Comparison of ENCODE assay signal across 8 mouse cellular contexts in the genomic region with DNA sequence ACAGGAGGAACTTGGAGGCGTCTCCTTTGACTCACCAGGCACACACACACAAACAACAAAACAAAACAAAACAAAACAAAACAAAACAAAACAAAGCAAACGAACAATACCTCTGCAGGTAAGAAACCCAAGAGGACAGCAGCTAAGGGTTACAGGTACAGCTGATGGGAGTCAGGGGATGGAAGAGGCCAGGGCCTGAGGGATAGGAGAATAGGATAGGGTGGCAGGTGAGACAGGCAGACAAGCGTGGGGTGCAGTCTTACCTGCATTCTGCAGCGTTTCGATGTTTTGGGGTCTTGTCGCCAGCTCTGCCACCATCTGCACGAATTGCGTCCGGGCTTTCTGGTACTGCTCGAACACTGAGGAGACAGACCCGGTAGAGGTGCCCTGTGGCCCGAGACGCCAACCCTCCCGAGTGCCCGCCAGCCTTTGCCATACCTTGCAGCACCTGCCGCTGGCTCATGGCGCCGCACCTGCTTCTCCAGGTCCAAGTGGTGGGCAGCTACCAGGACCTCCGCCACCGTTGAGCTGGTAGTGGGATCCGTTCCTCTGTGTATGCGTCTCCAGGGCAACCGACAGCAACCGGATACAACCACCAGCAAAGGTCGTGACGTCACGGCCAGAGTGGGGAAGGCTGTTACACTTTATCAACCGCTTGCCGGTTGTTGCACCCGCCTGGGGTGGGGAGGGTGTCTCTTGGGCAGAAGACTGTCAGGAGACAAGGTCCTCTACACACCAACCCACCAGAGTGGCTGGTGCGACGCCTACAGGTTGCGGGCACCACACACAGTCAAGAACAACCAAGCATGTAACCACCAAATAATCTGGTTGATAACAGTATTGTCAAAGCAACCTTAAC. TPM values are rescaled to one million over a fixed set of nuclear protein-coding genes. Genes with fewer than 3 reads are reported as not detected.
DNase-seq lines count a peak whose midpoint lies in the region; ATAC-seq and TF ChIP-seq lines count a peak whose summit lies in the region.

A gene (minus strand): TSS at position 700 of the 859 bp plus-strand sequence.

- H3K4me3 ChIP-seq in E14TG2a.4 (replicated peaks; ENCODE audit: low read length) = peak within 1 kb of the TSS; percentile 82
- peak within 1 kb of the TSS; percentile 50 for H3K4me3 ChIP-seq in forebrain, embryonic 14.5 days (ENCODE audit: low read depth, low read length)
- H3K4me3 ChIP-seq in hindbrain, postnatal 0 days (ENCODE audit: low read length) = peak within 1 kb of the TSS; percentile 62

- 5% methylated on average over 33 of the region's 33 CpGs for WGBS in forebrain, embryonic 14.5 days
- 6% methylated on average over 33 of the region's 33 CpGs for WGBS in hindbrain, postnatal 0 days

- peaks cover 8% of the 10 kb centered on the region for H3K9me3 ChIP-seq in E14TG2a.4 (ENCODE audit: low read length)
- no peaks in the 10 kb centered on the region for H3K9me3 ChIP-seq in forebrain, embryonic 14.5 days (replicated peaks; ENCODE audit: control insufficient read depth, low read length)
- no peaks in the 10 kb centered on the region for H3K9me3 ChIP-seq in hindbrain, postnatal 0 days (ENCODE audit: low read length)

- peak within 1 kb of the TSS; percentile 61 for H3K9ac ChIP-seq in forebrain, embryonic 14.5 days (ENCODE audit: low read length)
- H3K9ac ChIP-seq in hindbrain, postnatal 0 days (replicated peaks; ENCODE audit: low read length) = peak within 1 kb of the TSS; percentile 40

- no peaks in the 10 kb centered on the region for H3K27me3 ChIP-seq in E14TG2a.4 (ENCODE audit: insufficient read depth, low read length)
- H3K27me3 ChIP-seq in forebrain, embryonic 14.5 days (replicated peaks; ENCODE audit: control insufficient read depth, insufficient read depth, low read length) = no peaks in the 10 kb centered on the region
- no peaks in the 10 kb centered on the region for H3K27me3 ChIP-seq in hindbrain, postnatal 0 days (ENCODE audit: insufficient read depth, low read length)

- peak; percentile 38 for TF ChIP-seq CTCF in E14TG2a.4 (conservative IDR thresholded peaks at IDR 0.05; ENCODE audit: low read length)
- peak; percentile 54 for TF ChIP-seq CTCF in hindbrain, postnatal 0 days (IDR thresholded peaks at IDR 0.05; ENCODE audit: low read depth)

- peaks cover 38% of the 10 kb centered on the region for H3K4me1 ChIP-seq in E14TG2a.4 (replicated peaks; ENCODE audit: low read depth, low read length)
- no peaks in the 10 kb centered on the region for H3K4me1 ChIP-seq in forebrain, embryonic 14.5 days (ENCODE audit: control insufficient read depth, insufficient read depth, low read length)
- H3K4me1 ChIP-seq in hindbrain, postnatal 0 days (ENCODE audit: insufficient read depth, low read length) = no peaks in the 10 kb centered on the region

- no peak within 1 kb of the TSS for H3K27ac ChIP-seq in forebrain, embryonic 14.5 days (ENCODE audit: low read depth, low read length)
- peak within 1 kb of the TSS; percentile 48; the same call in 1 of the 2 replicates for H3K27ac ChIP-seq in hindbrain, postnatal 0 days

- peak; percentile 97 for ATAC-seq in forebrain, embryonic 14.5 days
- peak; percentile 97 for ATAC-seq in hindbrain, postnatal 0 days

- peak; percentile 48 to 52 for DNase-seq in adrenal gland, postnatal 36 days
- peak; percentile 89 for DNase-seq in forebrain, embryonic 14.5 days (ENCODE audit: low spot score)
- DNase-seq in hindbrain, postnatal 0 days (ENCODE audit: low spot score) = peak; percentile 88
- peak; percentile 13 for DNase-seq in left cerebral cortex, adult 11 months (ENCODE audit: low spot score)
- DNase-seq in lung, postnatal 25 days (ENCODE audit: low spot score) = peak; percentile 46
- DNase-seq in retina, embryonic 14.5 days (ENCODE audit: low spot score) = peak; percentile 78
- peak; percentile 77 for DNase-seq in thymus, postnatal 25 days

- H3K4me2 ChIP-seq in forebrain, embryonic 14.5 days (ENCODE audit: low read length) = peak within 1 kb of the TSS; percentile 83
- peak within 1 kb of the TSS; percentile 73 for H3K4me2 ChIP-seq in hindbrain, postnatal 0 days (ENCODE audit: low read depth, low read length)

- H3K36me3 ChIP-seq in E14TG2a.4 (ENCODE audit: insufficient read depth, low read length) = no peaks in the 10 kb centered on the region
- H3K36me3 ChIP-seq in forebrain, embryonic 14.5 days (ENCODE audit: control insufficient read depth, insufficient read depth, low read length) = no peaks in the 10 kb centered on the region
- no peaks in the 10 kb centered on the region for H3K36me3 ChIP-seq in hindbrain, postnatal 0 days (ENCODE audit: insufficient read depth, low read length)

RNA-seq across cellular contexts. Expression of the gene that starts here (rescaled TPM):
- total RNA-seq in adrenal gland, postnatal 36 days (2021) = under 1 TPM; 0.10 to 0.30 TPM
- polyA plus RNA-seq in forebrain, embryonic 14.5 days (2014; fragmentation: Nextera tagmentation; extraction: Ambion mirVana) = 10.8 and 12.7 TPM in 2 replicates
- 19.0 and 20.7 TPM in 2 replicates for total RNA-seq in hindbrain, postnatal 0 days (2014; rRNA removed)
- polyA plus RNA-seq in hindbrain, postnatal 0 days (2015; fragmentation: Nextera tagmentation; extraction: Ambion mirVana) = 17.4 and 18.6 TPM in 2 replicates

Comparison
In these comparisons a context has a peak if more than half of its experiments do, and no peak if none do; other contexts are left out.
1. RNA of the gene that starts here (total RNA-seq): 19.0 to 20.7 TPM in hindbrain, postnatal 0 days; 0.10 to 0.30 TPM in adrenal gland, postnatal 36 days; every median in the first group is over 10 times any median in the second.
2. Peak in DNase-seq in adrenal gland, postnatal 36 days; RNA of the gene not detected or under 1 TPM.
3. DNase-seq: peak in every context shown above with its lines; median percentile 89 in forebrain, embryonic 14.5 days; 88 in hindbrain, postnatal 0 days; 78 in retina, embryonic 14.5 days; 77 in thymus, postnatal 25 days; 50 in adrenal gland, postnatal 36 days; 46 in lung, postnatal 25 days; 13 in left cerebral cortex, adult 11 months.
4. Peak in every context shown above with its lines, with median percentiles within 50 percentile points of each other: H3K4me3 ChIP-seq.